Mouse (Mus musculus): ENCODE results near the gene Dusp11.
"Not testable (repeated sequence)": the region's sequence is repeated elsewhere in the genome, so short reads cannot be mapped to it uniquely, and the experiment has no call there.

Gene Dusp11

GRCm38 (mm10) chr6:85935646-85936045 lies 25.8 kb downstream of the Dusp11 start:
- DNase-seq: peak; percentile 40

DNA sequence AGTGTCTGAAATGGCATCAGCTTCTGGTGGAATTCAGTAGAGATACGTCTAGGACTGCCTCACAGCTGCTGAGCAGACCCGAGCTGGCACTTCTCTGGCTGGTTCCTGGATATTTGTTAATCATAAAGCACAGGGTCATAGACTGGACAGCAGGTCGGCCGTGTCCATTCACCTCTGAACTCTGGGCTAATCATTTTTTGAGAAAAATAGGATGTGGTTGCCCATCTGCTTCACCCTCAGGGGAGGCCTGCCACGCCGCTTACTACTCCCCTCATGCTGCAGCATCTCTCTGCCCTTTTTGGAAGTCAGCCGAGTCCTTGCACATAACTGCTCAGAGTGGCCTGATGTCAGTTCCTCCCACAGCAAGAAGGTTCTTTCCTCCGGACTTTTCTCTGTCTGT lies 27.4 kb downstream of the Dusp11 start:
- no peak for DNase-seq

- DNase-seq: no peak
These were observed 32.2 kb downstream of the Dusp11 start for GRCm38 (mm10) chr6:85929312-85929711.

DNA sequence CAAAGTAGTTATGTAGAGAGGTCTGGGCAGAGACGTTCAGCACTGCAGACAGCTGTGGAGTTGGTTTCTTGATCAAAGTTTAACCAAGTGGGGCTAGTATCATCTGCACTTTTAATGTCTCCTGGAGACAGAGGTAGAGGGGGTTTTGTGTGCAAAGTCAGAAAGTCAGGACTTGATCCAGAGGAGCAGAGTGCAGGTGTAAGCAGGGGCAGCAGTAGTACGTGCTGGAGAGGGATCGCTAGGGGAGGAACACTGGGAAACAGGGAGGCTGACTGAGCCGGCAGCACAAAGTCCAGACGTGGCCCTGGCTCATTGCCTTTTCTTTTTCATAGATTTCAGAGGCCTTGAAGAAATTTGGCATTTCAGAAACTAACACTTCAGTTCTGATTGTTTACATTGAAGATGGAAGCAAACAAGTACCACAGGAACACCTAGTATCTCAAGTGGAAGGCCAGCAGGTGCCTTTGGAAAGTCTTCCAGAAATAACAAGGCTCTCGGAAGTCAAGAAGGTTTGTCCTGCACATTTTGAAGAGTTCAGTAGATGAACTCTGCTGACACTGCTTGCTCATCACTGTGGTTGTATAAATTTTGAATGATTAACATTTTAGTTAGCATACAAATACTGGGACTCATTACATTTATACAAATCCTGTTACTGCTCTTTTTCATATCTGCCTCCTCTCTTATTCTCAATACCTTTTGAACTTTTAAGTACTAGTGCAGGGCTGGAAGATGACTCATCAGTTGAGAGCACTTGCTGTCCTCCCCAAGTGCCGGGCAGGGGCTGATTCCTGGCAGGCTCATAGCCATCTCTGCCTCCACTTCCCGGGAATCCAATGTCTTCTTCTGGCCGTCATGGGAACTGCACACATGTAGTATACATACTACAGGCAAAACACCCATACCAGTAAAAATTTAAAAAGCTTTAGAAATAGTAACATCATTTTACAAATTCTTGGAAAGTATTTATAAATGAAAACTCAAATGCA lies 33.7 kb downstream of the Dusp11 start:
- no peak for DNase-seq

DNA sequence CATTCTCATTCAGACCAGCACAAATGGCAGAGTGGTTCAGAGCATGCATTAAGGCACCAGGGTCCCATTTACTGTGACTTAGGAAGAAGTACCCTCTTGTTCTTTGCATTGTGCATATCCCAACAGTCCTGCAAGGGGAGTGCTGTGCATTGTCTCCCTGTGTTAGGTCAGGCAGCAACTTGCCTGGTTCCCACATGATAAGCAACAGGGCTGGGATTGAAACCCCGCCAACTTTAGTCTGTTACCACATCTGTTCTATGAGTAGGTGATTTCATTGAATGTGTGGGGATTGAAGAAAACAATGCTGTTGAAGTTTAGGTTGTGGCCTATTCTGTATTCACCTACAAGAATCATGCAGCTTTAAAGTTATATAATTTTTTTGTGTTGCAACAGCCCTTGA lies 34.8 kb downstream of the Dusp11 start:
- DNase-seq: no peak

GRCm38 (mm10) chr6:85923643-85924042 lies 37.8 kb downstream of the Dusp11 start:
- no peak for DNase-seq

GRCm38 (mm10) chr6:85919401-85919800 lies 42.1 kb downstream of the Dusp11 start:
- no peak for DNase-seq

GRCm38 (mm10) chr6:85918341-85918740 lies 43.1 kb downstream of the Dusp11 start:
- not testable (repeated sequence) for DNase-seq

GRCm38 (mm10) chr6:85916596-85916995 lies 44.9 kb downstream of the Dusp11 start:
- DNase-seq: no peak

- peak; percentile 88 for DNase-seq
These were observed 45.6 kb downstream of the Dusp11 start, which contains the start of gene Nat8f1 for GRCm38 (mm10) chr6:85915539-85916513. Gene Nat8f1, minus strand, starts transcription at chr6:85915687.

- DNase-seq: peak; percentile 30
These were observed 46.3 kb downstream of the Dusp11 start for GRCm38 (mm10) chr6:85915141-85915538.

GRCm38 (mm10) chr6:85911587-85911986 lies 49.9 kb downstream of the Dusp11 start, which contains the start of gene Tprkb:
Gene Tprkb, plus strand, starts transcription at chr6:85911865.
- no peak for DNase-seq

DNA sequence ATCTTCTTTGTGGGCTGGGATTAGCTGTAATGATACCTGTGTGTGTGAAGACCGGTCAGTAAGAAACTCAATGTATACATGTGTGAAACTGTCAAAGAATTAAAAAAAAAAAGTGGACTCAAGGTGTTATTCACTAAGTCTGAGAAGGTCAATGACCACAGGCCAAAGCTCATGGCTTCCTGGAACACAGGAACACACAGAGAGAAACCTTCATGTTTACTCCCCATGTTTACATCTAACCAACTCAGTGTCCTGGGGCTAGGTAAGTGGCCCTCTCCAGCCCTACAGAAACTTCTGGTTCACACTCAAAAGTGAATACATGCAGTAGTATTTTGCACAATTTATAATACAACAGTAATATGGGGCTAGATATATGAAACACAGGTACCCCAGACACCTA lies 51.8 kb downstream of the Dusp11 start:
- DNase-seq: no peak

- DNase-seq: no peak
These were observed 53.1 kb downstream of the Dusp11 start for GRCm38 (mm10) chr6:85908341-85908740.

DNA sequence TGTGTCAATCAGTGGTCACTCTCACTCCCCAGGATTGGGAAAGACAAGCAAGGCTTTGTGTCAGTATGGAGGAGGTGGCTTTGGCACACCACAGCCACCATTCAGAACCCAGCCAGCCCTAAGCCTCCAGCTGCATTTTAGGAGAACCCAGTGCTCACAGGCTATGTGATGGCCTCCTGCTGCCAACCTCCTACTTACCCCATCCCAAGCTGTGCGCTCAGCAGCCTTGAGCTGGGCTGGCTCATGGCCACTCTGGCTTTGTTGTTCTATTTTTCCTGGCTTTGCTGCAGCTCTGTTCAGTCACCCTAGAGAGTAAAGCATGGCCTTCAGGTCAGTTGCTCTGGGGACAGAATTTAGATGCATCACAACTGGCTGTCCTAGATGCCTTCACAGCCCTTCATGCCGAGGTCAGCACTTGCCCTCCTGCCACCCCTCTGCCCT lies 54.5 kb downstream of the Dusp11 start:
- not testable (repeated sequence) for DNase-seq

DNA sequence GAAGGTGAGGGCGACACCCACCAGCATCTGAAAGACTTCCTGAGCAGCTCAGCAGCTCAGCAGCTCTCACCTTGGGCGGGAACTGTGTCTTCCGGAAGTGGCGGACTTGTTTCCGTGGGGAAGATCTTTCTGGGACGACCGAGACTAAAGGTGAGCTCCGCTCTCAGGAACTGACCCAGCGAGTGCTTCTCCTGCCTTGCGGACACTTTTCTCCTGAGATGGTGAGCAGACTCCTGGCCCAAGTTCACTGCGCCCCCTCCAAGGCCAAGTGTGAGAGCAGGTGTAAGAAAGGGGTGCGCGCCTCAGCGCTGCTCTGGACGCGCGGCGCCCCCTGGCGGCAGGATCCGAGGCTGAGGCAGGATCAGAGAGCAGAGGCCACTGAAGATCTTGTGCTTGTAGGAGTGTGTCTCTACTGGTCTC lies 56.8 kb downstream of the Dusp11 start, which contains the start of gene Nat8f4:
Gene Nat8f4 (minus strand): TSS at position 243 of the 420 bp plus-strand sequence.
- peak; percentile 89 for DNase-seq

- DNase-seq: no peak
These were observed 59.2 kb downstream of the Dusp11 start for GRCm38 (mm10) chr6:85902303-85902702.

DNA sequence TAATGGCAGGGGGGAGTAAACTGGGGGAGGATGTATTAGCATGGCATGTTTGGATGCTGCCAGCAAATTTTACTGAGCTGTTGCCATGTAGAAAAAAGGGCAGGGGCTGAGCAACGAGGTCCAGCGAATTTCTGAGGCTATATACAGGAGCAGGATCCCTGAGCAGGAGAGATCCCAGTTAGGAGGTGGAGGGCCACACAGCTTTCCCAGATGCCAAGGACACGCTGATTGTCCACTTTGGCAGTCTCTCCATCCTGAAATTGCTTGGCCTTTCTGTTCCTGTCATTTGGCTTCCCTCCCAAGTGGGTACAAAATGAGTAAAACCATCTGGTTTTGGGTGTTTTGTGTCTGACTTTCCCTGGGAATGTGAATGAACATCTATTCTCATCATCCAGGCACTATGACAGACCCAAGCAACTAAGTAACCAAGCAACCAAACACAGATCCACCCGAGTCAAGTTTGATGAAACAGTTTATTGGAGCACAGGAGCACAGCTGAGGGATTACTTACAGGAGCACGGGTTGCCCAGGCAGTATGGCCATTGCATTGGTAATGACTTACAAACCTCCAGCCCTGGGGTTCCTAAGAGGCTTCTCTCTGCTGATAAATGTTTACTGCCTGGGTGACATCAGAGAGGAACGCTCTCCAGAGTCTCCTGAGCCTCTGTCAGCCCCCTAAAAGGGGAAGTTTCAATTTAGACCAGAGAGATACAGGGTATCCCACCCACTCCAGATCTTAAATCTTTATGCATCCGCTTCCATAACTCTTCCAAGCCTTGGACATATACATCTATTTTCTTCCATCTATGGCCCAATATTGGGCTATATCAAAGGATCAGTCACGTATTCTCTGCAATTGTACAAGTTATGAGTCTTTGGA lies 62.6 kb downstream of the Dusp11 start:
- not testable (repeated sequence) for DNase-seq

- peak; percentile 28 for DNase-seq
These were observed 66.3 kb downstream of the Dusp11 start for GRCm38 (mm10) chr6:85895061-85895648.

Data from thymus, postnatal 14 days (tissue).